21 mouse cellular contexts compared by ENCODE assay signal in the genomic region with DNA sequence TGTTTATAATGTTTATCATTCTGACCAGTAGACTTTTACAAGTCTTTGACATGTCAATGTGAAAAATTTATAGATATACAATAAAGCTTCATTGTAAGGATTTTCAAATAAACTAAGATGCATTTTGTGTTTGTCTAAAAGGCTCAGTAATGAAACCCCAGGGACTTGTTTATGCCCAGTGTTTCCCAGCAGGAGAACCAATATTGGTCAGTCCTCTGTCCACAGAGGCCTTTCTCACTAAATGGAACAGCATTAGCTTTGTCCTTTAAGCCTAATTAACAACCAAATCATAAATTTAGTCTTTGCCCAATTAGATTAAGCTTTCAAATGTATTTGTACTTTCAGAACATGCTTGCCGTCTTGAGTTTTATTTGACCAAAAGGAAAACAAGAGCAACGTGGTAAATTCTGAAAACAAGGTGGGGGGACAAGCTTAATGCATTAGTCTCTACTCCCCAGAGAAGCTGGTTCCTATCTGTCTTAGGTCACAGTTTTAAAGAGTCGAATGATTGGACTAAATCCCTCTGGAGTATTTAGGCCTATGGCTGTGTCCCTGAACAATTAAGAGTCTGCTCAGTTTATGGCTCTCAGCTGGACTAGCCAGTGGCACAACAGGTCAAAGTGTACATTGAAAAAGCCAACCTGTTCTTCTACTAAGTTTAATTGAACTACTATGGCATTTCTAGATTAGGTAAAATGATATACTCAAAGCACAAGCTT.
A peak's percentile ranks its signal among the peaks of the same experiment; 100 is the strongest.
DNase-seq lines count a peak whose midpoint lies in the region; ATAC-seq lines count a peak whose summit lies in the region.
"Had no signal": no experiment of that assay in that cellular context is flagged by ENCODE, and none has a peak within 500 bp of the region (broad histone marks: within the 10 kb centered on the region; RNA-seq: fewer than 3 reads in every experiment).

No protein-coding gene starts in this region.

- no peak overlapping the region for H3K4me2 ChIP-seq in limb, embryonic 11.5 days (ENCODE audit: low read depth, severe bottlenecking)
- H3K4me2 ChIP-seq: embryonic facial prominence, embryonic 13.5 days; embryonic facial prominence, embryonic 15.5 days; forebrain, embryonic 12.5 days had no signal

- no peaks in the 10 kb centered on the region for H3K4me1 ChIP-seq in limb, embryonic 11.5 days (ENCODE audit: control insufficient read depth, insufficient read depth, low read length)
- peaks cover 54% of the 10 kb centered on the region for H3K4me1 ChIP-seq in limb, embryonic 10.5 days
- H3K4me1 ChIP-seq in embryonic facial prominence, embryonic 10.5 days = peaks cover 8% of the 10 kb centered on the region; the same call in 1 of the 2 replicates
- H3K4me1 ChIP-seq: embryonic facial prominence, embryonic 13.5 days; embryonic facial prominence, embryonic 15.5 days; forebrain, embryonic 12.5 days had no signal

- H3K36me3 ChIP-seq in limb, embryonic 11.5 days (ENCODE audit: control insufficient read depth, insufficient read depth, low read length) = no peaks in the 10 kb centered on the region
- no peaks in the 10 kb centered on the region for H3K36me3 ChIP-seq in limb, embryonic 10.5 days
- no peaks in the 10 kb centered on the region for H3K36me3 ChIP-seq in embryonic facial prominence, embryonic 10.5 days (replicated peaks)
- H3K36me3 ChIP-seq: embryonic facial prominence, embryonic 13.5 days; embryonic facial prominence, embryonic 15.5 days; forebrain, embryonic 10.5 days; forebrain, embryonic 12.5 days had no signal

- DNase-seq in limb, embryonic 11.5 days (ENCODE audit: low spot score) = peak; percentile 31
- no peak for DNase-seq in limb, embryonic 10.5 days (ENCODE audit: low spot score)
- DNase-seq in forelimb bud, embryonic 11.5 days (ENCODE audit: low read depth, low spot score) = peak; percentile 58
- DNase-seq in hindlimb bud, embryonic 11.5 days (ENCODE audit: extremely low spot score, low read depth, low spot score) = peak; percentile 56
- no peak for DNase-seq in heart, adult 11 months
- DNase-seq in embryonic facial prominence, embryonic 10.5 days (ENCODE audit: low spot score) = no peak
- DNase-seq: adrenal gland, adult 8-10 months; adrenal gland, postnatal 14 days; adrenal gland, postnatal 36 days; cerebellum, adult 11-12 months; cerebellum, adult 2 months; cerebellum, adult 9-10 months; cerebellum, postnatal 10 days; cerebellum, postnatal 25 days had no signal

- H3K27ac ChIP-seq in limb, embryonic 11.5 days (replicated peaks; ENCODE audit: low read depth, low read length) = no peak overlapping the region
- no peak overlapping the region for H3K27ac ChIP-seq in limb, embryonic 10.5 days
- no peak overlapping the region for H3K27ac ChIP-seq in embryonic facial prominence, embryonic 10.5 days (replicated peaks)
- H3K27ac ChIP-seq: embryonic facial prominence, embryonic 13.5 days; embryonic facial prominence, embryonic 15.5 days; forebrain, embryonic 10.5 days; forebrain, embryonic 12.5 days had no signal

- 15% methylated on average over 3 of the region's 3 CpGs for WGBS in limb, embryonic 11.5 days
- 23% methylated on average over 3 of the region's 3 CpGs for WGBS in limb, embryonic 10.5 days
- 64% methylated on average over 3 of the region's 3 CpGs for WGBS in embryonic facial prominence, embryonic 10.5 days

- H3K27me3 ChIP-seq in limb, embryonic 11.5 days (ENCODE audit: control insufficient read depth, insufficient read depth, low read length) = no peaks in the 10 kb centered on the region
- H3K27me3 ChIP-seq in limb, embryonic 10.5 days (ENCODE audit: low read depth, poor library complexity, severe bottlenecking) = no peaks in the 10 kb centered on the region
- no peaks in the 10 kb centered on the region for H3K27me3 ChIP-seq in embryonic facial prominence, embryonic 10.5 days (replicated peaks; ENCODE audit: low read depth, poor library complexity, severe bottlenecking)
- H3K27me3 ChIP-seq: embryonic facial prominence, embryonic 13.5 days; embryonic facial prominence, embryonic 15.5 days; forebrain, embryonic 12.5 days had no signal

- H3K9ac ChIP-seq in limb, embryonic 11.5 days (ENCODE audit: low read length) = no peak overlapping the region
- H3K9ac ChIP-seq: embryonic facial prominence, embryonic 13.5 days; embryonic facial prominence, embryonic 15.5 days; forebrain, embryonic 12.5 days had no signal

- peak; percentile 69; the same call in 1 of the 2 replicates for ATAC-seq in limb, embryonic 11.5 days (ENCODE audit: insufficient number of reproducible peaks, low FRiP score, low TSS enrichment, low read depth)
- ATAC-seq: forebrain, embryonic 14.5 days; forebrain, embryonic 16.5 days had no signal

- H3K9me3 ChIP-seq in limb, embryonic 11.5 days (ENCODE audit: control insufficient read depth, low read length) = no peaks in the 10 kb centered on the region
- no peaks in the 10 kb centered on the region for H3K9me3 ChIP-seq in limb, embryonic 10.5 days (replicated peaks)
- no peaks in the 10 kb centered on the region for H3K9me3 ChIP-seq in embryonic facial prominence, embryonic 10.5 days
- H3K9me3 ChIP-seq: embryonic facial prominence, embryonic 13.5 days; embryonic facial prominence, embryonic 15.5 days; forebrain, embryonic 10.5 days; forebrain, embryonic 12.5 days had no signal

- H3K4me3 ChIP-seq in limb, embryonic 11.5 days (ENCODE audit: low read depth, low read length) = no peak overlapping the region
- no peak overlapping the region for H3K4me3 ChIP-seq in limb, embryonic 10.5 days
- no peak overlapping the region for H3K4me3 ChIP-seq in embryonic facial prominence, embryonic 10.5 days
- H3K4me3 ChIP-seq: embryonic facial prominence, embryonic 13.5 days; embryonic facial prominence, embryonic 15.5 days; erythroblast, embryonic 14.5 days; forebrain, embryonic 10.5 days; forebrain, embryonic 12.5 days had no signal

Comparison
In these comparisons a context has a peak if more than half of its experiments do, and no peak if none do; other contexts are left out.
1. DNase-seq: peak in limb, embryonic 11.5 days (single experiment), forelimb bud, embryonic 11.5 days (single experiment) and hindlimb bud, embryonic 11.5 days (single experiment); none in limb, embryonic 10.5 days (single experiment), heart, adult 11 months (single experiment) and embryonic facial prominence, embryonic 10.5 days (single experiment).